Mouse (Mus musculus): ENCODE results near the gene Zfp74. TPM values are rescaled to one million over a fixed set of nuclear protein-coding genes. Genes with fewer than 3 reads are reported as not detected.
A peak's percentile ranks its signal among the peaks of the same experiment; 100 is the strongest.

The Zfp74 gene
- polyA plus RNA-seq, 2 experiments = 10.5 to 11.0 TPM

DNA sequence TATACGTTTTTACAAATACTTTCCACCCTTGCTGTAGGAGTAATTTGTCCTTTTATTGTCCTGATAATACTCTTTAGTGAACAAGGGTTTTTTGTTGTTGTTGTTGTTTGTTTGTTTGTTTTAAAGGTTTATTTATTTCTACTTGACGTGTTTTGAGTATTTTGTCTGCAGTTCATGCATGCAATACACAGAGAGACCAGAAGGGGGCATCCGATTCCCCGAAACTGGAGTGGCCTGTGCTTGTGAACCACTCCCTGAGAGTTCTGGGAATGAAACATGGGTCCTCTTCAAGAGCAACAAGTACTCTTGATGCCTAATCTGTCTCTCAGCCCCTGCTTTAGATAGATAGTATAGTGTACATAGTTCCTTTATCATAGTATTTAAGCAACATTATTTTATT lies 842 bp upstream of the Zfp74 start:
- Histone ChIP-seq H3K27me3 (ENCODE audit: control insufficient read depth, insufficient read depth, low read length) (no peaks in the 10 kb centered on the region), H3K9ac (ENCODE audit: low read depth, low read length, severe bottlenecking) (0 out of 2 replicates have a peak overlapping the region, but pooled peaks have one; percentile 90), H3K36me3 (ENCODE audit: control insufficient read depth, insufficient read depth, low read length) (peaks cover 10% of the 10 kb centered on the region), H3K9me3 (ENCODE audit: control insufficient read depth, low read length) (no peaks in the 10 kb centered on the region), H3K27ac (replicated peaks; ENCODE audit: low read depth, low read length) (no peak overlapping the region), H3K4me1 (ENCODE audit: control insufficient read depth, insufficient read depth, low read length) (0 out of 2 replicates have a peak, but pooled peaks cover 4% of the 10 kb centered on the region), H3K4me3 (replicated peaks; ENCODE audit: low read length) (no peak overlapping the region), H3K4me2 (replicated peaks; ENCODE audit: low read depth, low read length, severe bottlenecking) (peak overlapping the region; percentile 49)
- ATAC-seq (ENCODE audit: low FRiP score, low read depth) = no peak
- no peak for TF ChIP-seq POLR2A (IDR thresholded peaks at IDR 0.05; ENCODE audit: borderline replicate concordance, extremely low read depth, insufficient read depth, insufficient read length)
- 29% methylated on average over 4 of the region's 4 CpGs for WGBS
- peak; percentile 55 for DNase-seq (ENCODE audit: low spot score)

GRCm38 (mm10) chr7:29953086-29953485 lies 803 bp downstream of the Zfp74 start:
- Histone ChIP-seq H3K4me2 (replicated peaks; ENCODE audit: low read depth, low read length, severe bottlenecking) (peak overlapping the region; percentile 49), H3K27me3 (ENCODE audit: control insufficient read depth, insufficient read depth, low read length) (no peaks in the 10 kb centered on the region), H3K27ac (replicated peaks; ENCODE audit: low read depth, low read length) (peak overlapping the region; percentile 94), H3K4me3 (replicated peaks; ENCODE audit: low read length) (peak overlapping the region; percentile 62), H3K9ac (ENCODE audit: low read depth, low read length, severe bottlenecking) (peak overlapping the region; percentile 90), H3K4me1 (ENCODE audit: control insufficient read depth, insufficient read depth, low read length) (0 out of 2 replicates have a peak, but pooled peaks cover 4% of the 10 kb centered on the region), H3K9me3 (ENCODE audit: control insufficient read depth, low read length) (no peaks in the 10 kb centered on the region), H3K36me3 (ENCODE audit: control insufficient read depth, insufficient read depth, low read length) (peaks cover 22% of the 10 kb centered on the region)
- ATAC-seq (ENCODE audit: low FRiP score, low read depth) (no peak; the same call in 1 of the 2 replicates), DNase-seq (ENCODE audit: low spot score) (no peak)
- TF ChIP-seq POLR2A (IDR thresholded peaks at IDR 0.05; ENCODE audit: borderline replicate concordance, extremely low read depth, insufficient read depth, insufficient read length) = no peak
- 28% methylated on average over 10 of the region's 10 CpGs for WGBS

DNA sequence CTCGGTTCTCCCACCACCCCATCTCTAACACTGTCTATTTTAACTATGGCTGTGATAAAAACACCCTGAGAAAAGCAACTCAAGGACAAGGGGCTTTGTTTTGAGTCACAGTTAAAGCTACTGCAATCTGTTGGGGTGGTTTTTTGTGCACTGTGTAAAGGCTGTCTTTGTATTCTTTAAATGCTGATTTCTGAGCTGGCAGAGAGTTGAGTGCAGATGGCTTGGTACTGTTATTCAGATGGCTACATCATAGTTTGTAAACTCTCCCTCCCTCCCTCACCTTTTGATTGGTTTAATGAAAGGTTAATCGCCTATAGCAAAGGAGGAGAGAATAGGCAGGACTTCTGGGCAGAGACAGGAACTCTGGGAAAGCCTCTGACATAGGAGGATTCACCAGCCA lies 9.7 kb downstream of the Zfp74 start:
- H3K36me3 ChIP-seq (ENCODE audit: control insufficient read depth, insufficient read depth, low read length) = peaks cover 42% of the 10 kb centered on the region
- H3K4me2 ChIP-seq (replicated peaks; ENCODE audit: low read depth, low read length, severe bottlenecking) = no peak overlapping the region
- no peak overlapping the region for H3K9ac ChIP-seq (ENCODE audit: low read depth, low read length, severe bottlenecking)
- ATAC-seq (ENCODE audit: low FRiP score, low read depth) (no peak), DNase-seq (ENCODE audit: low spot score) (no peak)
- no peak for TF ChIP-seq POLR2A (IDR thresholded peaks at IDR 0.05; ENCODE audit: borderline replicate concordance, extremely low read depth, insufficient read depth, insufficient read length)
- H3K9me3 ChIP-seq (ENCODE audit: control insufficient read depth, low read length) = no peaks in the 10 kb centered on the region
- no peaks in the 10 kb centered on the region for H3K27me3 ChIP-seq (ENCODE audit: control insufficient read depth, insufficient read depth, low read length)
- no peaks in the 10 kb centered on the region for H3K4me1 ChIP-seq (ENCODE audit: control insufficient read depth, insufficient read depth, low read length)
- no peak overlapping the region for H3K27ac ChIP-seq (replicated peaks; ENCODE audit: low read depth, low read length)
- no peak overlapping the region for H3K4me3 ChIP-seq (replicated peaks; ENCODE audit: low read length)
- 86% methylated on average over 2 of the region's 2 CpGs for whole genome bisulfite sequencing

GRCm38 (mm10) chr7:29943720-29944119 lies 10.2 kb downstream of the Zfp74 start:
- no peak overlapping the region for H3K4me2 ChIP-seq (replicated peaks; ENCODE audit: low read depth, low read length, severe bottlenecking)
- H3K4me3 ChIP-seq (replicated peaks; ENCODE audit: low read length) = no peak overlapping the region
- no peak overlapping the region for H3K9ac ChIP-seq (ENCODE audit: low read depth, low read length, severe bottlenecking)
- no peaks in the 10 kb centered on the region for H3K27me3 ChIP-seq (ENCODE audit: control insufficient read depth, insufficient read depth, low read length)
- no peak for DNase-seq (ENCODE audit: low spot score)
- no peaks in the 10 kb centered on the region for H3K4me1 ChIP-seq (ENCODE audit: control insufficient read depth, insufficient read depth, low read length)
- WGBS = 84% methylated on average over 2 of the region's 2 CpGs
- no peaks in the 10 kb centered on the region for H3K9me3 ChIP-seq (ENCODE audit: control insufficient read depth, low read length)
- peaks cover 39% of the 10 kb centered on the region for H3K36me3 ChIP-seq (ENCODE audit: control insufficient read depth, insufficient read depth, low read length)
- no peak overlapping the region for H3K27ac ChIP-seq (replicated peaks; ENCODE audit: low read depth, low read length)
- no peak for TF ChIP-seq POLR2A (IDR thresholded peaks at IDR 0.05; ENCODE audit: borderline replicate concordance, extremely low read depth, insufficient read depth, insufficient read length)
- ATAC-seq (ENCODE audit: low FRiP score, low read depth) = no peak

DNA sequence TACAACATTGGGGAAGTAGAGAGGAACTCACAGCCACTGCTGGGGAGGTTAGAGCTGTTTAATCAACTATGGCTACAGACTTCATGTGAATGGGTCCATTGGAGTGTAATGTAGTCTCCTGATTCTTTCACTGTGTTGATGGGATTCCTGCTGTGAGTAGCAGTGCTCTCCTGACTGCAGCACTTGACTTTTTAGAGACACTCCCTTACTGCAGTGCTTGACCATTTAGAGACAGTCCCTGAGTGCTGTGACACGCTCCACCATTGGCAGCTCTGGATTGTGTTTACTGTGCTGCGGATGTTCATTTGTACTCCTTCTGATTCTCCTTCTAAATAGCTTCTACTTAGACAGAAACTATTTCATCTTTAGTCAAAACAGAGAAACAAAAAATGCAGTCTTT lies 11.1 kb downstream of the Zfp74 start:
- no peak for TF ChIP-seq POLR2A (IDR thresholded peaks at IDR 0.05; ENCODE audit: borderline replicate concordance, extremely low read depth, insufficient read depth, insufficient read length)
- no peak overlapping the region for H3K9ac ChIP-seq (ENCODE audit: low read depth, low read length, severe bottlenecking)
- no peak for DNase-seq (ENCODE audit: low spot score)
- H3K4me2 ChIP-seq (replicated peaks; ENCODE audit: low read depth, low read length, severe bottlenecking) = no peak overlapping the region
- H3K4me1 ChIP-seq (ENCODE audit: control insufficient read depth, insufficient read depth, low read length) = no peaks in the 10 kb centered on the region
- H3K27me3 ChIP-seq (ENCODE audit: control insufficient read depth, insufficient read depth, low read length) = no peaks in the 10 kb centered on the region
- H3K27ac ChIP-seq (replicated peaks; ENCODE audit: low read depth, low read length) = no peak overlapping the region
- H3K9me3 ChIP-seq (ENCODE audit: control insufficient read depth, low read length) = no peaks in the 10 kb centered on the region
- WGBS = 42% methylated on average over 2 of the region's 2 CpGs
- no peak overlapping the region for H3K4me3 ChIP-seq (replicated peaks; ENCODE audit: low read length)
- H3K36me3 ChIP-seq (ENCODE audit: control insufficient read depth, insufficient read depth, low read length) = peaks cover 35% of the 10 kb centered on the region
- ATAC-seq (ENCODE audit: low FRiP score, low read depth) = no peak

DNA sequence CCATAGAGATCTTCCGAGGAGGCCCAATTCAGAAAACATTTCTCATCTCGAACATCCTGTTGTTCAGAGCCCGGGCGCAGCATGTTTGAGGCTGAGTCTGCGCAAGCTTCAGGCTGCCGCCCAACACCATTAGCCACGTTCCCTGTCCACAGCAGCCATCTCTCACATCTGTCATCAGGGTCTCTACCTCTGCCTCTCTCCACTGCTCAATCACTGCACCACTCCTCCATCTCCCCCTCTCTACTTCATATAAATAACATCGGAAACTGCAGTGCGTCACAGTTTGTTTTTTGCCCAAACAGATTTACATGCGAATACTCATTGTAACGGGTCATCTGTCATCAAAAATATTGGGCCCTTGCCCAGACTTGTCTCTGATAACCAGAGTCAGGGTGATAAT lies 12.9 kb downstream of the Zfp74 start:
- WGBS = 88% methylated on average over 11 of the region's 11 CpGs

More for the DNA sequence above, 12.9 kb downstream of the Zfp74 start:
- Histone ChIP-seq H3K27me3 (ENCODE audit: control insufficient read depth, insufficient read depth, low read length) (no peaks in the 10 kb centered on the region), H3K9me3 (ENCODE audit: control insufficient read depth, low read length) (no peaks in the 10 kb centered on the region), H3K4me2 (replicated peaks; ENCODE audit: low read depth, low read length, severe bottlenecking) (no peak overlapping the region), H3K9ac (ENCODE audit: low read depth, low read length, severe bottlenecking) (no peak overlapping the region), H3K36me3 (ENCODE audit: control insufficient read depth, insufficient read depth, low read length) (peaks cover 50% of the 10 kb centered on the region), H3K27ac (replicated peaks; ENCODE audit: low read depth, low read length) (no peak overlapping the region), H3K4me3 (replicated peaks; ENCODE audit: low read length) (no peak overlapping the region), H3K4me1 (ENCODE audit: control insufficient read depth, insufficient read depth, low read length) (no peaks in the 10 kb centered on the region)
- no peak for ATAC-seq (ENCODE audit: low FRiP score, low read depth)
- no peak for TF ChIP-seq POLR2A (IDR thresholded peaks at IDR 0.05; ENCODE audit: borderline replicate concordance, extremely low read depth, insufficient read depth, insufficient read length)
- DNase-seq (ENCODE audit: low spot score) = no peak
